Mouse (Mus musculus) left cerebral cortex, adult 8-10 months (tissue): ENCODE data around the gene Gm20897. TPM values are rescaled to one million over a fixed set of nuclear protein-coding genes. Genes with fewer than 3 reads are reported as not detected.
"Not testable (repeated sequence)": the region's sequence is repeated elsewhere in the genome, so short reads cannot be mapped to it uniquely, and the experiment has no call there.

Experiments used
- DNase-seq, 2 experiments: peaks; one replicate each; pipeline ENCODE4 v3.0.0; 2022; ENCODE audit warnings: low spot score in 2 of 2
- total RNA-seq, 4 experiments: library from RNA; stranded (reverse); gene quantifications; 2 replicates each; pipeline ENCODE4 v1.2.4; 2022

Gm20897 gene
- not detected for total RNA-seq

DNA sequence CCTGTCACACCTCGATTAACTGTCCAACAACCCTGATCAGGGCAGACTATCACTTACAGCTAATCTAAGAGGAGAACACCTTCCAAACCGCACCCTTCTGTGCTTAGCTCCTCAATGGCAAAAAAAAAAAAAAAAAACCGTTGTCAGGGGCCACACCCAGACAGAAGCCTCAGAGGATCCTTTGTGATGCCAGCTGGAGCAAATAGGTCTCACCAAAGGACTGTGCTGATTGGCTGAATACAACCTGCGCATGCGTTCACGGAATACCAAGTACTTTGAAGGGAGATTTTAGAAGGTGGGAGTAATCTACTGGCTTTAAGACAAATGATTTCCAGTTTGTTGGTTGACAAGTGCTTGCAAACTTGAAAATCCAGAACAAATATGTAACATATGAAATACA, at the start of gene Gm20897:
Gm20897 (minus strand) TSS at position 101 of the 400 bp plus-strand sequence.
- DNase-seq, result not testable (repeated sequence)

Other genes starting within 250 kb of the Gm20897 start
- gene Gm21732, start 73.5 kb upstream of the Gm20897 start, total RNA-seq, result not detected